In genomic region chr7:14317209-14317608, GRCm38 (mm10) we compare ENCODE assay signal across 12 mouse cellular contexts. TPM values are rescaled to one million over a fixed set of nuclear protein-coding genes. Genes with fewer than 3 reads are reported as not detected.
A peak's percentile ranks its signal among the peaks of the same experiment; 100 is the strongest.
DNase-seq lines count a peak whose midpoint lies in the region; ATAC-seq and TF ChIP-seq lines count a peak whose summit lies in the region.
"Had no signal": no experiment of that assay in that cellular context is flagged by ENCODE, and none has a peak within 500 bp of the region (broad histone marks: within the 10 kb centered on the region; RNA-seq: fewer than 3 reads in every experiment).

No protein-coding gene starts in this region.

- 34% methylated on average over 2 of the region's 2 CpGs for WGBS in kidney, postnatal 0 days
- WGBS in liver, embryonic 14.5 days (ENCODE audit: insufficient replicate concordance) = 10% methylated on average over 2 of the region's 2 CpGs

- no peaks in the 10 kb centered on the region for H3K9me3 ChIP-seq in kidney, postnatal 0 days (replicated peaks; ENCODE audit: low read length)
- no peaks in the 10 kb centered on the region for H3K9me3 ChIP-seq in ES-Bruce4 (replicated peaks; ENCODE audit: control insufficient read depth, insufficient read depth, low read length, poor library complexity, severe bottlenecking)
- H3K9me3 ChIP-seq in liver, embryonic 14.5 days (ENCODE audit: control insufficient read depth, low read length) = no peaks in the 10 kb centered on the region
- H3K9me3 ChIP-seq: megakaryocyte, embryonic 14.5 days had no signal

- no peak overlapping the region for H3K4me2 ChIP-seq in kidney, postnatal 0 days (ENCODE audit: low read length)
- no peak overlapping the region for H3K4me2 ChIP-seq in liver, embryonic 14.5 days (ENCODE audit: low read depth)
- H3K4me2 ChIP-seq: forebrain, embryonic 12.5 days; hindbrain, embryonic 15.5 days had no signal

- TF ChIP-seq CTCF in kidney, postnatal 0 days (IDR thresholded peaks at IDR 0.05; ENCODE audit: low read depth) = peak; percentile 67
- peak; percentile 61 for TF ChIP-seq CTCF in ES-Bruce4 (IDR thresholded peaks at IDR 0.05; ENCODE audit: low read depth, low read length)
- peak; percentile 68 for TF ChIP-seq CTCF in liver, embryonic 14.5 days (IDR thresholded peaks at IDR 0.05; ENCODE audit: low read depth)

- H3K4me1 ChIP-seq in kidney, postnatal 0 days (replicated peaks; ENCODE audit: insufficient read depth, low read length) = no peaks in the 10 kb centered on the region
- H3K4me1 ChIP-seq in ES-Bruce4 (ENCODE audit: control insufficient read depth, insufficient read depth, low read length) = no peaks in the 10 kb centered on the region
- no peaks in the 10 kb centered on the region for H3K4me1 ChIP-seq in liver, embryonic 14.5 days (replicated peaks; ENCODE audit: control insufficient read depth in 2 of 2, insufficient read depth in 2 of 2, low read length in 1 of 2)
- H3K4me1 ChIP-seq: forebrain, embryonic 12.5 days; hindbrain, embryonic 15.5 days; megakaryocyte, embryonic 14.5 days had no signal

- TF ChIP-seq POLR2A in ES-Bruce4 (IDR thresholded peaks at IDR 0.05; ENCODE audit: insufficient read depth, low read length) = no peak

- no peak overlapping the region for H3K9ac ChIP-seq in kidney, postnatal 0 days (ENCODE audit: low read depth, low read length)
- H3K9ac ChIP-seq in ES-Bruce4 (ENCODE audit: low read depth, poor library complexity, severe bottlenecking) = no peak overlapping the region
- no peak overlapping the region for H3K9ac ChIP-seq in liver, embryonic 14.5 days (replicated peaks)
- H3K9ac ChIP-seq: forebrain, embryonic 12.5 days; hindbrain, embryonic 15.5 days had no signal

- intact Hi-C loops in heart, postnatal 14 days (cut with DNase I) = loop anchor here (5.0 to 10.0 kb wide), 2 partner anchors 1030 to 1252 kb away; no protein-coding TSS in a partner anchor

- no peak for TF ChIP-seq EP300 in ES-Bruce4 (IDR thresholded peaks at IDR 0.05; ENCODE audit: insufficient read depth, low read depth, low read length)
- no peak for TF ChIP-seq EP300 in liver, embryonic 14.5 days (IDR thresholded peaks at IDR 0.05; ENCODE audit: low read depth)

- H3K4me3 ChIP-seq in kidney, postnatal 0 days (replicated peaks; ENCODE audit: low read depth, low read length) = no peak overlapping the region
- no peak overlapping the region for H3K4me3 ChIP-seq in ES-Bruce4 (ENCODE audit: low read depth, low read length)
- H3K4me3 ChIP-seq in liver, embryonic 14.5 days (ENCODE audit: insufficient read depth in 1 of 2, low read depth in 2 of 2, low read length in 2 of 2) = no peak overlapping the region
- H3K4me3 ChIP-seq: forebrain, embryonic 12.5 days; hindbrain, embryonic 15.5 days; megakaryocyte, embryonic 14.5 days had no signal

- no peak overlapping the region for H3K27ac ChIP-seq in kidney, postnatal 0 days
- no peak overlapping the region for H3K27ac ChIP-seq in ES-Bruce4 (ENCODE audit: insufficient read depth, low read length)
- H3K27ac ChIP-seq in liver, embryonic 14.5 days = no peak overlapping the region
- H3K27ac ChIP-seq: forebrain, embryonic 12.5 days; hindbrain, embryonic 15.5 days had no signal

- ATAC-seq in kidney, postnatal 0 days (replicated peaks; ENCODE audit: low FRiP score, low read depth) = no peak
- no peak for ATAC-seq in liver, embryonic 14.5 days (ENCODE audit: insufficient read depth)
- no peak for ATAC-seq in cerebellum, adult (ENCODE audit: insufficient number of reproducible peaks, low FRiP score, low TSS enrichment)

- H3K36me3 ChIP-seq in kidney, postnatal 0 days (ENCODE audit: insufficient read depth, low read length) = no peaks in the 10 kb centered on the region
- H3K36me3 ChIP-seq in ES-Bruce4 (ENCODE audit: control insufficient read depth, insufficient read depth, low read length, poor library complexity, severe bottlenecking) = no peaks in the 10 kb centered on the region
- no peaks in the 10 kb centered on the region for H3K36me3 ChIP-seq in liver, embryonic 14.5 days (replicated peaks; ENCODE audit: control insufficient read depth, insufficient read depth, low read depth)
- H3K36me3 ChIP-seq: forebrain, embryonic 12.5 days; hindbrain, embryonic 15.5 days had no signal

- no peaks in the 10 kb centered on the region for H3K27me3 ChIP-seq in kidney, postnatal 0 days (ENCODE audit: insufficient read depth, low read length)
- no peaks in the 10 kb centered on the region for H3K27me3 ChIP-seq in ES-Bruce4 (ENCODE audit: control insufficient read depth, insufficient read depth, low read length, poor library complexity, severe bottlenecking)
- no peaks in the 10 kb centered on the region for H3K27me3 ChIP-seq in liver, embryonic 14.5 days (ENCODE audit: control insufficient read depth, insufficient read depth, low read length)
- H3K27me3 ChIP-seq: forebrain, embryonic 12.5 days; hindbrain, embryonic 15.5 days; megakaryocyte, embryonic 14.5 days had no signal

- peak; percentile 31 for DNase-seq in kidney, postnatal 0 days (ENCODE audit: low spot score)
- DNase-seq in kidney, adult 11 months = no peak
- DNase-seq in WW6 (ENCODE audit: low read depth, low spot score) = peak; percentile 13
- no peak for DNase-seq in liver, embryonic 14.5 days (ENCODE audit: low read depth in 3 of 3, low spot score in 3 of 3)
- no peak for DNase-seq in adrenal gland, postnatal 4 days (ENCODE audit: low spot score in 2 of 2)
- DNase-seq in heart, postnatal 14 days = no peak

RNA-seq across cellular contexts. Expression of gene Obox8, which starts 16.1 kb away (rescaled TPM):
- not detected in 2 replicates for polyA plus RNA-seq in kidney, postnatal 0 days (2015; fragmentation: Nextera tagmentation; extraction: Ambion mirVana)
- polyA plus RNA-seq in ES-Bruce4 (2011; ENCODE audit: insufficient read depth, insufficient read length, low read depth, missing spikeins) = not detected in 2 replicates
- not detected in 2 replicates for polyA plus RNA-seq in liver, embryonic 14.5 days (2012; rRNA removed)
- polyA plus RNA-seq in liver, embryonic 14.5 days (2014; fragmentation: Nextera tagmentation; extraction: Ambion mirVana) = not detected in 2 replicates
- not detected for total RNA-seq in adrenal gland, postnatal 4 days (2021)
- not detected for total RNA-seq in heart, postnatal 14 days (2021)
- total RNA-seq: left cerebral cortex, postnatal 10 days had no signal
- polyA plus RNA-seq: forebrain, embryonic 12.5 days; hindbrain, embryonic 15.5 days had no signal

Comparison
In these comparisons a context has a peak if more than half of its experiments do, and no peak if none do; other contexts are left out.
1. DNase-seq: peak in kidney, postnatal 0 days (single experiment) and WW6 (single experiment); none in kidney, adult 11 months (single experiment), liver, embryonic 14.5 days (0 of 3), adrenal gland, postnatal 4 days (0 of 2) and heart, postnatal 14 days (0 of 2).
2. Peak in every context shown above with its lines, with median percentiles within 50 percentile points of each other: CTCF ChIP-seq.